Mouse (Mus musculus) ovary, postnatal 36 days (tissue): ENCODE results near the gene Lyst.
"Not testable (repeated sequence)": the region's sequence is repeated elsewhere in the genome, so short reads cannot be mapped to it uniquely, and the experiment has no call there.

Source experiments
- DNase-seq: peaks from one replicate; pipeline ENCODE4 v3.0.0; 2022; ENCODE audit warnings: low spot score, mixed read lengths

Lyst gene

DNA sequence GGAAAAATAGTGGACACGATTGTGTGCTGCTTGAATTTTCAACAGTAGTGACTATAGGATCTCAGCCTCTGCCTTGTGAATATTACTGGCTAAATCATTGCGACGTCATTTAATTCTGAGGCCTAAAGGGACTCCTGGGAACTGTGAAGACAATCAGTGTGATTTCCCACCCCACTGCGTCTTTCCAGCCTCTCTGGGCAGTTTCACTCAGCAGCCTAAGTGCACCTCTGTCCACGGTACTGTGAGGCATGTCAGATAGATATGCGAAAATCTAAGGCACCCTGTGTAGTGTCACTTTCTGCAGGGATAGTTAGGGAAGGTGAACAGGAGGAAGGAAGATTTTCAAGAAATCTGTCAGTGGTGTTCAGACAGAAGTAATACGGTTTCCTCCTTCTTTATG is 193.1 kb downstream of the Lyst start:
- DNase-seq = no peak

DNA sequence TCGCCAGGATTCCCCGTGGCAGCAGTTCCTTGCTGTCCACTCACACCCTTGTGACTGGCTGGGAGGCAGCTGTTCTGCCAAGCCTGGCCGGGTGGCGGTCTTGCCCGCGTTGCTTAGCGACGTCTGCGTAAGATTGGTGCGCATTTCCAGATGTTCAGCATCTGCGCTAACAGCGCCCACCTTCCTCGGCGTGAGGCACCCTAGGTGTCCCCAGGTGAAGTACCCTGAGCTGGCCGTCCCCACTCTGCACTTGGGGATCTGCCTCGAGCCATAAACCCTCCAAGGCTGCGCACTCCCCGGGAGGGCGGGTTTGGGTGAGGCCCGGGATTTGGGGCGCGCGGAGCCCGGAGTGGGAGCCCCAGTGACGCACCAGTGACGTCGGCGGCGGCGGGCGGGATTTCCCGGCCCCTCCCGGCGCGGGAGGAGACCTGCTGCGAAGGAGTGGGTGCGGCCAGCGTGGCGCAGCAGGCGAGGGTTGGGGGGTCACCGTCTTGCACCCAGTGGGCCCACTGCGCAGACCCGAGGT is 193.8 kb downstream of the Lyst start, which contains the start of gene Gng4:
Gene Gng4 (plus strand): TSS at position 166 of the 526 bp plus-strand sequence.
- DNase-seq = peak; percentile 46

DNA sequence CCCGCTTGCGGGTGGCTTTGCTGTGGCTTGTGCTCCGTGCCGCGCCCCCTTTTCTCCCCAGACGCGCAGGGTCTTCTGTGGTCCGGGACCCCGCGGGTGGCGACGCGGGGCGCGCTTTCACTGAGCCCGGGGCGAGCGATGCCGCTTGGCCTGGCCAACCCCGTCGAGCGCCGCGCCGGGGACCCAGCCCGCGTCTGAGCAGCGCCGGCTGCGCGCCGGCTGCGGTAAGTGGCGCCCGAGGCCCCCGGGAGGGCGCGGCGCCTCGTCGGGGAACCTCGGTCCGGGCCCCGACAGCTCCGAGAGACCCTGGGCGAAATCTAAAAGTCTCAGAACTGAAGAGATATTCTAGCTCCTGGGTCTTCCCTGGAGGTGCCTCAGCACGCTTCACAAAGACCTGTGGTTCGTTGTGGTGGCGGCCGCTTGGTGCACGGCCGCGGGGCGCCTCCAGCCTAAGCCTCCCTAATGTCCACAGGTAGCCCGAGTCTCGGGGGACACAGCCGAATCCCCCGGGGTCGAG is 194.3 kb downstream of the Lyst start:
- DNase-seq = peak; percentile 12

DNA sequence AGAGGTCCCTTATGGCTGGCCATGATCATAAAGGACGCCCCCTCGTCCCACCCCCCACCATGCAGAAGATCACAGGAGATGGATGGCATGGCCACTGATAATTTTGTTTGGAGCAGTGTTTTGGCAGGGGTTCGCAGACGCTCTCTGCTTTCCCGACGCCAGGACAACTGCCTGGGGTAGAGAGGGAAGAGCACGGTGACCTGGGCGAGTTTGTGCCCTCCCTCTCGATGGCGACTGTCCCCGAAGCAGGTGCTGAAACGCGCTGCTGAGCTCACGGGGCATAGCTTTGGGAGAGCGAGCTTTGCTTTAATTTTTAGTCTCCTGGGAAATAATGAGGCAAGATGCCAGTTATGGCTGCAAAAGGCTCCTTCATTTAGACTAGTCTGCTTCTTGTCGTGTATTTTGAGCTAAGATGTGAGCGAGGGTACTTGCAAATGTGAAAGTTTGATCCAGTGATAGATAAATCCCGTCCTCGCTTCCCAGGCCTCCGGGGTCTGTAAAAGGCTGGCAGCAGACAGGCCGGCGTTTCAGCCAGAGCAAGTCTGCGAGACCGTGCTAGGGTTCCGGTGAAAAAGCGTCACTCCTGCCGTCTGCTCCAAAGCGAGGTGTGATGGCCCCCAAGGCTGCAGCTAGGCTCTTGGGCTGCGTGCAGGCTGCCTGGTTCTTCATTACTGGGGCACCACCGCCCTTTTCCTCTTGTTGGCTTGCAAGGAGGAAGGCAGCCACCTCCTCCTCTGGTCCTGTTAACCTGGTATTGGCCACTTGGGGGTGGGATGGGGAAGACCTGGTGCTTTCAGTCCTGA is 195.0 kb downstream of the Lyst start:
- peak; percentile 47 for DNase-seq

DNA sequence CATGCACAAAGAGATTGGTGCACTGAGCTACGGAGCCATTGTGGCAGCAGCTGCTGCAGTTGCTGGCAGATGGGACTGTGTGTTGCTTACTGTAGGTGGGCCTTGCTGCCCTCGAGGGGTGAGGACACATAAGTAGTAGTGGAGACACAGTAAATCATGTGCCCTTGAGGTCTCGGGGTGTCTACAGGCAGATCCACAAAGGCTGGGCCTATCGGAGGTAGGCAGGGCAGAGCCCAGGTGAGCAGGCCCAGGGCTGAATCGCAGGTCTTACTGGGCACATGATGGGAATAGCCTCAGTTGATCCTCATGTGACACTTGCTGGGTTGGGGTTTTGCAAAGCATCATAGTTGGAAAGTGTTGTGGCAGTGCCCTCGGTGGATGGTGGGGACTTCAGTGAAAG is 196.8 kb downstream of the Lyst start:
- DNase-seq = no peak

DNA sequence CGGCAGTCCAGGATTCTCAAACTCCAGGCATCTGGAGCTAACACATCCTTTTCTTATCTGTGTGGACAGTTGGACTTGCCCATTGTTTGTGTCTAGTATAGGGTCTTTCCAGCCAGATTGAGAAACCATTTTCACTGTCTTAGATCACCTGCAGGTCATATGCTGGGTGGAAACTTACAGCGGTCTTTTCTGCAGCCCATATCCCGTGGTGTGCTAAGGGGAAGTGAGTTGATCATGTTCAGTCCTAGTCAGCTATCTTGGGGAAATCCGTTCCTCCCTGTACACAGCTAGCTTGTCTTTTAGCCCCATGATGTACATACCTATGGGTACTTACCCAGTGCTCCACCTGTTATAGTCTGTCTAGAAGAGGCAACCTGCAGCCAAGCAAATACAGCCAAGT is 197.9 kb downstream of the Lyst start:
- no peak for DNase-seq

DNA sequence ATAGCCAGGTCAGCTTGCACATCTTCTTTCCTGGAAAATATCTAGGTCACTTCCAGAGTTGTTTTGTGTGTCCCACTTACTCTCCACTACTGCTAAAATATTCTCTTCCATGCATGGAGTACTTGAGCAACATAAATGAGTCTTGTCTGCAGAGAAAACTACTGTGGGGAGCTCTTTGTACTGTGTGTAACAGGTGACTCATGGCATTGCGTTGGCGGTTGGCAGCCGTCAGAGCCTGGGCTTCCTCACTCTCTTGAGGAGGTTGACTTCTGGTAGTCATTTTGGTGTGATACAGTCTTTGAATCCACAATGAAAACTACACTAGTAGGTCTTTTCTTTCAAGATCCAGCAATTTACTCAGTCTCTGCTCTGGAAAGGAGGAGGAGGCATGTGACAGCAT is 201.8 kb downstream of the Lyst start:
- DNase-seq = no peak

DNA sequence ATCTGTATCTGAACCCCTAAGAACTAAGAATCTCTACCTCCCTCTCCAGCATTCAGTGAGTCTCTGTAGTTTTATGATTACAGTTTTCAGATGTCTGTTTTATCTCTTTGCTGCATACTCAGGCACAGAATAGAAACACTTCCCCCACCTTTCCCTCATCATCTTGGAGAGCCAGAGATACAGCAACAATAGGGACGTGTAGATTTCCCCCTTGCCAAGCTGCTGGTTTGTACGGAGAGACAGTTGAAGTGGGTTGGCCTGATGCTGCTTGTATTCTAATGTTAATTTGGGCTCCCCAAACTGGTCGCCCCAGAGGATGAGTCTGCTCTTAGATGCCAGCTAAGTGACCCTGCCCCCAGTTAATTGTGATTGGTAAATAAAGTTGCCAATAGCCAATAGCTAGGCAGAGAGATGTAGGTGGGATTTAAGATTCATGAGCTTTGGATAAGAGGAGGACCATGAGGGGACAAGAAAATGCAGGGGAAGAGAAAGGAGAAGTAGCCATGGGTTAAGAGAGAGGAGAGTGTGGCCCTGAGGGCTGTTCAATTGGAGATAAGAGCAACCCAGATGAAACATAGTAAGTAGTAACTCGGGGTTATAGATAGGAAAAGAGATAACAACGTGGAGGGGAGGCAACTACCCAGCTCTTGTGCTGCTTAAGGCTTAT is 205.1 kb downstream of the Lyst start:
- no peak for DNase-seq

DNA sequence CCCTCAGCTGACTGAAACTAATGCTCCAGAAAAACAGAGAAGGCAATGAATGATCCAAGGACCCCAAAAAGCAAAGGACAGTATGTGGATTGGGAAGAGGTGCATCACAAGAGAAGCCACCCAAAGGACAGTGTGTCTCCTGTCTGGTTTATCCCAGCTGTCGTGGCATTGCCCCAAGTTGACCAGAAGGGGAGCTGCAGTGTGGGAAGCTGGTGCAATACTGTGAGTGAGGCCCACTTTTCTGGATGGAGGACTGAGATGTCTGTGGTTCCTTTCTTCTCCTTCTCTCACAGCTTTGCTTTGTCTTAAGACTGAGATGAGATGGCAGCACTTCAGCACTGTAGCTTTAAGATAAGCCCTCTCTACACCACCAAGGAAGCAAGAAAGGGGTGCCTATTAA is 205.9 kb downstream of the Lyst start:
- DNase-seq = no peak

DNA sequence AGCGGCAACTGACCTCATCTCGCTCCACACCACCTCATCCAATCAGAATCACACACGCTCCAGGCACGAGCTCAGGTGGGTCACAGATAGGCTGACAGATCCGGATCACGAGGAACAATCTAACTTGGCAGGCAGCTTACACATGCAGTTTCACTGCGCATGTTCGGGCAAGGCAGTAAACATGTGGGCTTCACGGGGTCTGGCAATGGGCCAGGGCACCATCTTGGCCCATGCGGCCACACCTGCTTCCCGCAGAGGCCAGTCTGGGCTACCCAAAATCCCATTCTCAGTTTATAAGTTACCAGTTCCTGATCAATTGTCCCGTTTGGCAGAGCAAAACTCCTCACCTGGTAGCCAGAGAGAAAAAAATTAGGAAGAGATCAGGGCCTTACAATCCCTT is 207.6 kb downstream of the Lyst start:
- not testable (repeated sequence) for DNase-seq

DNA sequence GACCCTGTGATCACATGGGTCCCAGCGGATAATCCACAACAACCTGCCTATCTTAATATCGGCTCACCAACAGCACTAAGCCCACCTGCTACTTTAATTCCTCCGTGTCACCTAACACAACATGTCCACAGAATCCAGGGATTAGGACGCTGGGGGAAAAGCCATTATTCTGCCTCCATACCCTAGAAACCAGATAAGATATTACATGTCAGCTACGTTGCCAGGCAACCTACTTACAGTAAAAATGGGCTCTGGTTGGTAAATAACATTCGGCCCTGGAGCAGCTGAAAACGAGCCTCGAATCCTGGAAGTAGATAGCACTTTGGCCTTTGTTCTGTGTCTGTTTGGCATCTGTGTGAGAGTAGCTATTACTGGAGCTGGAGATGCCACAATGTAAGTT is 208.6 kb downstream of the Lyst start:
- DNase-seq = no peak

DNA sequence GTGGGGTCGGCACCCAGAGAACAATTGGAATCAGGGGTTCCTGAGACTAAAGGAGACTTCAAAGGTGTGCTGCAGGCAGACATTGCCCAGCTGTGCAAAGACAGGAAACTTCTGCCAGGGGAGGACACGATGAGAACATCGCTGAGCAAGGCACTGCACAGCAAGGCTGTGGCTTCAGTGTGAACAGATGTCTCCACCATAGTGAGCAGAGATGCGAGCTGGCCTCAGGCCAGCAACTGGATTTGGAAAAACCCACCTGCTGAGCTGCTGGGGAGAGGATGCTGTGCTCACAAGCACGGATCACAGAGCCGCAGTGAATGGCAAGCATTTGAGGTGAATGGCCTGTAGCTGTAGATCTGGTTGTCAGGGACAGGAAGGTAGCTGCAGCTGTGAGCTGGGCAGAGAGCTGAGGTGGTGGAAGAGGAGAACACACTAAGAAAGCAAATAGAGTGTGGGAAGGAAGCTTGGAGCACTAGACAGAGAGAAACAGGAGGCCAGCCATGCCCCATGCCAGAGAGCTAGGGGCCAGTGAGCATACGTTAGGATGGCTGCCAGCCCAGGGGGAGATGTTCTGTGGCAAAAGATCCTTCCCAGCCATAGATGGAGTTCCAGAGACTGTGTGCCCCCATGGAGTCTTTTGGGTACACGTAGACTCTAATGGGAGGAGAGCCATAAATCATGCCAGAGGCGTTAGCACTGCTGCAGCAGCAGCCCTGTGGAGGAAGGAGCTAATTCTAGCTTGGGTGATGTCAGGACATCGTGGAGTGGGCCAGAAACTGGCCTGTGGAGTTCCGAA is 218.3 kb downstream of the Lyst start:
- DNase-seq = no peak

DNA sequence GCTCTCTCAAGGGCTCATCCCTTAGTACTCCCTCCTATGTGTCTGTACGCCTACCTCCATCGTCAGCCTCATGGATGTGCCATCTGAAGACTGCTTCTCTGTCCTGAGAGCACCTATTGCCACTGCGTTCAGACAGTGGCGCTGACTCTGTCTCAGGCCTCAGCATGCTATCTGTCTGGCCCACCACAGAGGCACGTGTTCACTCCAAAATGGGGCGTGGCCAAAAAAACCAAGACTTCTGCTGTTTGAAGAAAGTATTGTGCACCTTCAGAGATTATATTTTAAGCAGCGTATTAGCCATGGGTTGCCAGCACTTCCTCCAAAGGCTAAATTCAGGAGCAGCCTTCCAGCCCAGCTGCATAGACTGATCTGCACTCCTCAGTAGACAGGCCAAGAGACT is 220.7 kb downstream of the Lyst start:
- no peak for DNase-seq

DNA sequence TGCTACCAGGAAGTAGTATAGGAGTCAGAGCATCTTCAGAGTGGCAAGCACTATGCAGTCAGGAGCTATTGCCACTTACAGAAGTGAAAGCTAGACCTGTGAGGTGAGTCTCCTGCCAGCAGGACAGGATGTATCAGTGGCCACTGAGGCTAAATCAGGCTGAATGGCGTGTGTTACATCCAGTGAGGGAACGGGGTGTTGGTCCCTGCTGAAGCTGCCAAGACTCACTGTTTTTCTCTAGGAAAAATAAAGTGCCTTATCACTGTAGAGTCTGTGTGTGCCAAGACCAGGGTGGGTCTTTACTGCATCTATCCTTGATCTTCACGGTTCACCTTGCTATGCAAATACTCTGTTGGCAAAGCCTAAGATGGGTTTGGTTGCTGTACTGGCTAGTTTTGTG is 228.5 kb downstream of the Lyst start:
- no peak for DNase-seq

DNA sequence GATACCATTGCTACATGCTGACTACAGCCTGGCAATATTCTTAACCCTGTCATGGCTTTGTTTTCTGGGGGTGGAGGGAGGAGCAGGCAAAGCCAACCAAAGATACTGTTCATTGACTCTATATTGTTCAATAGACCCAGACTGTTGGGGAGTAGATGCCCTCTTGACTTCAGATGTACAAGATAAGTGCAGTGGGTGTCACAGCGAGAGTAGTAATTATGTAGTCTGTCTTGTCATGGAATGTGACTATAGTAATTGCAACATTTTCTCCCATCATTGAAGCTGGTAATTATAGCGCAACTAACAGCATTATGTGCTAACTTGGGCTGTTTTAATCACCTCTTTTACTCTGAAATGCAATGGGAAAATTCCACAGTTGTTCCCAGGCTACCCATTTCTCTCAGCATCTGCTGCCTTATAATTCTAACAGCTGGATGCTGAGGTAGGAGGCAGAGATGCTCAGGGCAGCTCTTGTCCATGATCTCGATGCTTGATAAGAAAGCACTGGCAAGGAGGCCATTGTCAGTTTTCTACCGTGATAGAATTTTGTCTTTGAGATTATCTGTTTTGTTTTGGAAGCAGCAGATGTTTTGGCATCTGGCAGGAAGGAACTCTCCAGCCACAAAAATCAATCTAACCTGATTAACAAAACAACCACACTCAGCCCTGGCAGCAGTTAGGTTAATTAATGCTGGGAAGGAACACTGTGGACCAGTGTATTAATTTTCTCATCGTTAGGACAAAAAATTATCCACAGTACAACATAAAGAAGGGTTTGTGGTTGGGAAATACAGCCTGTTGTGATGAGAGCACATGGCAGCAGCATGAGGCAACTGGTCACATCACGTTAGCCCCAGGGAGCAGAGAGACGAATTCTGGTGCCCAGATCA is 230.3 kb downstream of the Lyst start:
- DNase-seq = no peak

DNA sequence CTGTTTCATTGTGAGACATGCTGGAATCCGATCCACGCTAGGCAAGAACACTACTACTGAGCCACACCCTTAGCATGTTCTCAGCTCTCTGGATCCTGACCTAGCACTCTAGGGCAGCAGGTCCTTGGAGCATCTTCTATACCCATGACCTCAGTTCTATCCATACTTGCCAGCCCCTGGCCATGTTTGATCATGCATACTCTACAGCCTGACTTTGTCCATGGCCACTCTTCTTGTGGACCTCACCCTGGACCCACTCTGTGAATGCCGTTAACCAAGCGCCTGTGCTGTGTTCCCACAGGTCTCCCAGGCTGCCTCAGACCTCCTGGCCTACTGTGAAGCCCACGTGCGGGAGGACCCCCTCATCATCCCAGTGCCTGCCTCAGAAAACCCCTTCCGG is 234.7 kb downstream of the Lyst start:
- no peak for DNase-seq

DNA sequence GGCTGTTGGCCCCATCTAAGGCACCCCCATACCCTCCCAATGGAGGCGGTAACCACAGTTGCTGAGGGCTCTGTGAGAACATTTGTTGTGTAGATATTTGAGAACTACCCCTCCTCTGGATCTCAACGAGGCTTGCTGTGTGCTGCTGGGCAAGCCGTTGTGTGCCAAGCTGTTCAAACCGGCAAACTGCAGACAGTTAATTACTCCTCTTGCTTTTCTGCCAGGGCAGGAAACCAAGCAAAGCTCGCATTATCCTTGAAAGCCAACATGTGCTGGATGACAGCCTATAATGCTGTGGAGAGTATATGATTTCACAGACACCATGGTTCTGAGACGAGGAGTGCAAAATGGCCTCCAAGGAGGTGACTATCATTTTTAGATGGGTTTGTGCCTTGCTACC is 236.3 kb downstream of the Lyst start:
- no peak for DNase-seq

DNA sequence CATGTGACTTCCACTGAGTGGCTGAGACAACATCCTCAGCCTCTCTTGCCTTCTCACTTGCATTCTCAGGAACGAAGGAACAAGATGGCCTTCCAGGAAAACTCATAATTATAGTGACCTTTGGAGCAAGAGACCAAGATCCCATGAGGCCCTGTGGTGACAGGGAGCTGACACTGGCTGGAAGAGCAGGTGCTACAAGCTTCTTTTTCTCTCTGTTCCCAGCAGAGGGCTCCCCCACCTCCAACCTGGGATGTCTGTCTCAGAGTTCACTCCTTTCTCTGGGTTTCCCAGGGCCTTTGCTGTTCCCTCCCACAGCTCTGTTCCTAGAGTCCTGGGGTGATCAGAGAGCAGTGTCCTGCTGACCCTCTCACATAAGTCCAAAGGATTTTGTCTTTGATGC is 237.9 kb downstream of the Lyst start:
- no peak for DNase-seq
